Mouse (Mus musculus) spleen, postnatal 14 days (tissue): ENCODE measurements at regions not wholly inside any gene's neighbourhood (a gene's known extent, or its start where the extent isn't known, plus 50 kb on each side); places are given as distances from the start of the nearest gene placed in this dataset.

Source experiments
- DNase-seq, 2 experiments: peaks; one replicate each; pipeline ENCODE4 v3.0.0; 2021 to 2022; ENCODE audit warnings: low spot score in 2 of 2

GRCm38 (mm10) chr3:60916411-60916810, 86.2 kb upstream of the P2ry1 start:
- DNase-seq: no peak

DNA sequence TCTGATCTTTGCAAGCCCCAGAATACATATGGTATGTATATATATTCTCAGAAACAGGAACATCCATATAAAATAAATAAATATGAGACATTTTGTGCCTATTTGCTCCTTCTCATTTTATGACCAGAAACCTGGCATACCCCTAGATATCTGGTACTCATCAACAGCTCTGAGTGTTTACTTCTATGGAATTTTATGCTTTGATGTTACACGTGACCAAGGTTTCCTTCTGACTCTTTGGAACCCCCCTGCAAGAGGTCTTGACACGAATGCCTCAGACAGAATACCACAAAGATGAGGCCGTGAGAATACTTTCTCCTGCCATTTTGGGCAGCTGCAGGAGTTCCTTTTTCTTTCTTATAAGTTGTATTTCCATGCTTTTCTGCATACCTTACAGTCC, 85.3 kb upstream of the P2ry1 start:
- DNase-seq: no peak

GRCm38 (mm10) chr3:60926024-60926547, 76.5 kb upstream of the P2ry1 start:
- DNase-seq: no peak

- no peak for DNase-seq
Observed at GRCm38 (mm10) chr3:60928910-60929309, 73.7 kb upstream of the P2ry1 start.

DNA sequence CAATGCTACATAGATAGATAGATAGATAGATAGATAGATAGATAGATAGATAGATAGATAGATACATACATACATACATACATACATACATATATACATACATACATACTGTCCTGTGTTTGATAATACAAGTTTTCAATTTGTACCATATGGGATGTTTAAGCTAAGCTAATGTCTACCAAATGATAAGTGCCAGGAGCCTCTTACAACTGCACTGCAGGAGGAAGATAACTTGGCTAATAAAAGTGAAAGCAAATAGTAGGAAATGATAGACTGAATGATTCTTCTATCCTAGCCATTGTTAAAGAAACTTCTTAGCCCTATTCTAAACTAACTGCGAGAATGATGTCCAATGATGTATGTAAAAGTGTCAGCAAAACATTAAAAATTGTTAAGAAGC, 68.1 kb upstream of the P2ry1 start:
- no peak for DNase-seq

DNA sequence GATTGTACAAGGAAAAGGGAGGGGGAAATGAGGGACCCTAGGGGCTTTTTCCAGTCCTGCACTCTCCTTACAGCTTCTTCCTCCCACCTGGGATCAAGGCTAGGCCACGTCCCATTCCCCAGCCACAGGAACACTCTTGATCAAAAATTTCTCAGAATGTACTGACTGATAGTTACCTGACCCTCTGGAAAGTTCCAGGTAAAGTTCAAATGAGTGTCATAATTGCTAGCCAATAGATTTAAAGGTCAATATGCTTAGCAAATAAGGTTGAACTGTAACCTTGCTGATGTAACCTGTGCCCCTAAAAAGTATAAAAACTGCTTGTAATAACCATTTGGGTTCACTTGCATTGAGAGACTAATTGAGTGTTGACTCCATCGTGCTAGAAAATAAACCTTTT, 61.1 kb upstream of the P2ry1 start:
- no peak for DNase-seq

- DNase-seq: no peak
Observed at GRCm38 (mm10) chr3:60948897-60949296, 53.7 kb upstream of the P2ry1 start.
